Mouse (Mus musculus) cortical plate, adult 2 months (tissue): Measurements from ENCODE around the gene Bend5.

ENCODE experiments used
- CTCF ChIP-seq: fragments of 200-500 bp; IDR thresholded peaks from 2 replicates; pipeline ENCODE4 v1.5.1; 2011; ENCODE audit warnings: mild to moderate bottlenecking, control low read depth, low read length; ENCODE audit not compliant: insufficient read depth; ENCODE audit errors: extremely low read depth
- POLR2A ChIP-seq: fragments of 200-500 bp; IDR thresholded peaks from 2 replicates; pipeline ENCODE4 v1.6.1; 2011; ENCODE audit warnings: mild to moderate bottlenecking, low read length, control low read depth; ENCODE audit not compliant: insufficient read depth; ENCODE audit errors: extremely low read depth

GRCm38 (mm10) chr4:111444616-111445160 lies 29.9 kb downstream of the Bend5 start:
- TF ChIP-seq CTCF (no peak), POLR2A (no peak)
